Mouse (Mus musculus): ENCODE data around the gene Ccnd3.

GRCm38 (mm10) chr17:47484993-47485392, 19.9 kb upstream of the Ccnd3 start:
- TF ChIP-seq EP300 (IDR thresholded peaks at IDR 0.05; ENCODE audit: low read depth), result no peak
- no peak for TF ChIP-seq CTCF (IDR thresholded peaks at IDR 0.05; ENCODE audit: low read depth)
